Mouse (Mus musculus) kidney, embryonic 16.5 days (tissue): ENCODE measurements around the gene Cenpe. TPM values are rescaled to one million over a fixed set of nuclear protein-coding genes. Genes with fewer than 3 reads are reported as not detected.
"Not testable (repeated sequence)": the region's sequence is repeated elsewhere in the genome, so short reads cannot be mapped to it uniquely, and the experiment has no call there.

ENCODE experiments used
- ATAC-seq: fragments of 200-750 bp; cut with Nextera tagmentation; 2 replicates; pipeline ENCODE4 v1.8.0; 2017; ENCODE audit warnings: moderate TSS enrichment; ENCODE audit not compliant: low FRiP score, low TSS enrichment
- H3K27ac ChIP-seq: fragments of 300-500 bp; sonication (generic); 2 replicates; pipeline ENCODE4 v1.5.1; 2014; ENCODE audit warnings: low read length
- H3K27me3 ChIP-seq: fragments of 300-500 bp; sonication (generic); 2 replicates; pipeline ENCODE4 v1.6.1; 2014; ENCODE audit warnings: low read length, control low read depth, mixed read lengths; ENCODE audit not compliant: insufficient read depth
- H3K36me3 ChIP-seq: fragments of 300-500 bp; sonication (generic); 2 replicates; pipeline ENCODE4 v1.6.1; 2014; ENCODE audit warnings: low read length, control low read depth, mixed read lengths; ENCODE audit not compliant: insufficient read depth
- H3K4me1 ChIP-seq: fragments of 300-500 bp; sonication (generic); 2 replicates; pipeline ENCODE4 v1.6.1; 2014; ENCODE audit warnings: low read length, control low read depth, mixed read lengths; ENCODE audit not compliant: insufficient read depth
- H3K4me2 ChIP-seq: fragments of 300-500 bp; sonication (generic); replicated peaks from 2 replicates; pipeline ENCODE4 v1.6.1; 2014; ENCODE audit warnings: low read depth, low read length
- H3K4me3 ChIP-seq: fragments of 300-500 bp; sonication (generic); 2 replicates; pipeline ENCODE4 v1.5.1; 2014; ENCODE audit warnings: mild to moderate bottlenecking, low read length
- H3K9ac ChIP-seq: fragments of 300-500 bp; sonication (generic); replicated peaks from 2 replicates; pipeline ENCODE4 v1.6.1; 2014; ENCODE audit warnings: low read length
- H3K9me3 ChIP-seq: fragments of 300-500 bp; sonication (generic); 2 replicates; pipeline ENCODE4 v1.6.1; 2016; ENCODE audit warnings: low read length, control low read depth
- WGBS: fragments of 180-500 bp; shearing (Covaris S2); extraction: QIAGEN DNeasy Blood & Tissue Kit; methylation state at CpG from one replicate; pipeline ENCODE4 v1.1.7; 2014; 5-methylcytosine and 5-hydroxymethylcytosine counted together
- polyA plus RNA-seq: library from polyadenylated mRNA; unstranded; fragments of >200 nt; fragmentation: Nextera tagmentation; extraction: Ambion mirVana; gene quantifications from 2 replicates; pipeline ENCODE4 v1.2.1, GENCODE M21; 2015

The Cenpe gene
- polyA plus RNA-seq, result 26.5 and 28.9 TPM in 2 replicates

- 2% methylated on average over 29 of the region's 29 CpGs for WGBS
- Histone ChIP-seq H3K4me3 (peak within 1 kb of the TSS; percentile 91), H3K27ac (peak within 1 kb of the TSS; percentile 90), H3K27me3 (no peaks in the 10 kb centered on the region), H3K4me1 (peaks cover 19% of the 10 kb centered on the region), H3K36me3 (peaks cover 11% of the 10 kb centered on the region), H3K9ac (peak within 1 kb of the TSS; percentile 82), H3K9me3 (no peaks in the 10 kb centered on the region), H3K4me2 (peak within 1 kb of the TSS; percentile 68)
- peak; percentile 95 for ATAC-seq
Observed at GRCm38 (mm10) chr3:135211805-135212657, at the start of gene Cenpe. Gene Cenpe, plus strand, starts transcription at chr3:135212537.

GRCm38 (mm10) chr3:135171898-135172446 is 40.4 kb upstream of the Cenpe start:
- 52% methylated on average over 3 of the region's 3 CpGs for WGBS
- Histone ChIP-seq H3K27me3 (no peaks in the 10 kb centered on the region), H3K9ac (no peak overlapping the region), H3K36me3 (no peaks in the 10 kb centered on the region), H3K27ac (no peak overlapping the region), H3K4me3 (no peak overlapping the region), H3K9me3 (no peaks in the 10 kb centered on the region; the same call in 1 of the 2 replicates), H3K4me2 (no peak overlapping the region), H3K4me1 (no peaks in the 10 kb centered on the region)
- ATAC-seq, result no peak

GRCm38 (mm10) chr3:135191861-135192260 is 20.5 kb upstream of the Cenpe start:
- Histone ChIP-seq H3K4me3 (no peak overlapping the region), H3K27me3 (no peaks in the 10 kb centered on the region), H3K27ac (no peak overlapping the region), H3K9ac (no peak overlapping the region), H3K4me1 (no peaks in the 10 kb centered on the region), H3K36me3 (no peaks in the 10 kb centered on the region), H3K9me3 (no peaks in the 10 kb centered on the region), H3K4me2 (no peak overlapping the region)
- ATAC-seq, result no peak
- WGBS, result 71% methylated on average over 6 of the region's 6 CpGs

- 86% methylated on average over 2 of the region's 2 CpGs for WGBS
- H3K4me2 ChIP-seq, H3K9ac ChIP-seq, H3K4me3 ChIP-seq, H3K27ac ChIP-seq, H3K9me3 ChIP-seq, H3K27me3 ChIP-seq, H3K4me1 ChIP-seq, H3K36me3 ChIP-seq, ATAC-seq: not testable (repeated sequence)
Observed at GRCm38 (mm10) chr3:135198051-135198450, 14.3 kb upstream of the Cenpe start.

GRCm38 (mm10) chr3:135200409-135201303 is 11.7 kb upstream of the Cenpe start:
- H3K4me3 ChIP-seq, result no peak overlapping the region
- no peak overlapping the region for H3K9ac ChIP-seq
- no peak for ATAC-seq
- no peaks in the 10 kb centered on the region for H3K9me3 ChIP-seq
- WGBS, result 85% methylated on average over 17 of the region's 17 CpGs
- H3K4me1 ChIP-seq, result no peaks in the 10 kb centered on the region
- no peak overlapping the region for H3K4me2 ChIP-seq
- no peak overlapping the region for H3K27ac ChIP-seq
- no peaks in the 10 kb centered on the region for H3K27me3 ChIP-seq
- H3K36me3 ChIP-seq, result no peaks in the 10 kb centered on the region

DNA sequence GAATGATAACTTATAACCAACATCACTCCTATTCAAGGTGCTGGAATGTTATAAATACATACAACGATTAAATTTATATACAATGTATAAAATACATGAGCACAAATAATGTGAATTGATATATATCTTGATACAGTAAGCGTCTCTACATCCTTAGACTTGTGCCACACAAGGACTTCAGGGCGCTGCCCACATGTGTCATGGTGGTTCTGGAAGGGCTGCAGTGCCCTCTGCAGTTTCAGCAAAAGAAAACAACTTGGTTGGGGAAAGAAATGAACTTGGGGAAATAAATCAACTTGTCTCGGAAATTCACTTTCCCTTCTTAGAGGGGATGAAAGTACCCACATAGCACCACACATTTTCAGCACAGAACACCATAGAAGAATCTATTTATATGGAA is 5.7 kb upstream of the Cenpe start:
- H3K27me3 ChIP-seq, result no peaks in the 10 kb centered on the region
- H3K9me3 ChIP-seq, result no peaks in the 10 kb centered on the region
- peak; percentile 66; the same call in 1 of the 2 replicates for ATAC-seq
- no peak overlapping the region for H3K9ac ChIP-seq
- 37% methylated on average over 4 of the region's 4 CpGs for WGBS
- no peaks in the 10 kb centered on the region for H3K36me3 ChIP-seq
- H3K4me3 ChIP-seq, result no peak overlapping the region
- H3K27ac ChIP-seq, result no peak overlapping the region
- peaks cover 1% of the 10 kb centered on the region for H3K4me1 ChIP-seq
- H3K4me2 ChIP-seq, result no peak overlapping the region

DNA sequence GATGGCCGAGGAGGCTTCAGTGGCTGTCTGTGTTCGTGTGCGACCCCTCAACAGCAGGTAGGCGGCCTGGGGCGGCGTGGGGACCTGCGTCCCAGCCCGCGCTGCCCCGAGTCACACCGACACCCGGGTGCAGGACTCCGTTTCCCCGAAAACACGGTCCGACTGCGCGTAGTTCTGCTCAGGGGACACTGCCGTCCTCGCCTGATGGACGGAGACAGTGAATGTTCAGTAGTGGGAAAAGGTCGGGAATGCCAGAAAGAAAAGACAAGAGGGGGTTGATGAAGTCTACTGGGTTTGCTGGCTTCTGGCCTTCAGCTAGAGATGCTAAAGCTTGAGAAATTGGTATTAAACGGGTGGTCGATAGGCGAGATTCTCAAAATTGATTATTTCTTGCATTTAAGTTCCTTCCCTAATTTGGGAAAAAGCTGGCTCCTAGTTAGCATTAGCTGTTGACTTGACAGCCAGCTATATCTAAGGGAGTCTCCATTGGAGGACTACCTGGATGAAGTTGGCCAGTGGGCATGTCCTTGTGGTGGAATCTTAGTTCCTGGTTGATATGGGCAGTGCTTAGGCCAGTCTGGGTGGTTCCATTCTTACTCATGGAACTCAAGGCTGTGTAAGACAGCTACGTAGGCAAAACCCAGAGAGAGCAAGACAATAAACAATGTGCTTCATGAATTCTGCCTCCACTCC is 467 bp downstream of the Cenpe start:
- ATAC-seq, result no peak
- Histone ChIP-seq H3K9ac (peak overlapping the region; percentile 82), H3K27me3 (no peaks in the 10 kb centered on the region), H3K4me3 (peak overlapping the region; percentile 91), H3K27ac (peak overlapping the region; percentile 36; the same call in 1 of the 2 replicates), H3K36me3 (peaks cover 16% of the 10 kb centered on the region), H3K4me2 (peak overlapping the region; percentile 68), H3K9me3 (no peaks in the 10 kb centered on the region), H3K4me1 (peaks cover 19% of the 10 kb centered on the region)
- under 1% methylated on average over 26 of the region's 26 CpGs for WGBS

DNA sequence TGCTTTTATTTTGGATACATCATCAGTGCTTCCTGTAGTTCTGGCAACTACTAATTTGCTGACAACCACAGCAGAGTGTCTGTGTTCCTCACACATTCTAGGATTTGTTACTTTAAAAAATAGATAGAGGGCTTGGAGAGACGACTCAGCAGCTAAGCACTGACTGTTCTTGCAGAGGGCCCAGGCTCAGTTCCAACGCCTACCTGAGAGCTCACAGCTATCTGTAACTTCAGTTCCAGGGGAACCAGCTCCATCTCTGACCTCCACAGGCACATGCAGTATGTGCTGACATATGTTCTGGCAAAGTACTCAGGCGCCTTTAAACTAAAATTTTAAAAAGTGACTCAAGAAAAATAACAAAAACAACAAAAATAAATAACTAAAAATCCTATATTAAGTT is 19.7 kb downstream of the Cenpe start:
- Histone ChIP-seq H3K4me3 (no peak overlapping the region), H3K4me2 (no peak overlapping the region), H3K4me1 (no peaks in the 10 kb centered on the region), H3K27ac (no peak overlapping the region), H3K9ac (no peak overlapping the region), H3K36me3 (peaks cover 59% of the 10 kb centered on the region), H3K9me3 (no peaks in the 10 kb centered on the region), H3K27me3 (no peaks in the 10 kb centered on the region)
- no peak for ATAC-seq
- 83% methylated on average over 3 of the region's 3 CpGs for WGBS

- Histone ChIP-seq H3K4me1 (no peaks in the 10 kb centered on the region), H3K27ac (no peak overlapping the region), H3K9me3 (no peaks in the 10 kb centered on the region), H3K27me3 (no peaks in the 10 kb centered on the region), H3K9ac (no peak overlapping the region), H3K4me3 (no peak overlapping the region), H3K4me2 (no peak overlapping the region), H3K36me3 (peaks cover 61% of the 10 kb centered on the region)
- 85% methylated on average over 3 of the region's 3 CpGs for WGBS
- no peak for ATAC-seq
Observed at GRCm38 (mm10) chr3:135232462-135232861, 20.1 kb downstream of the Cenpe start.
